Mouse (Mus musculus) megakaryocyte, embryonic 14.5 days (primary cell): ENCODE measurements at regions not wholly inside any gene's neighbourhood (a gene's known extent, or its start where the extent isn't known, plus 50 kb on each side); places are given as distances from the start of the nearest gene placed in this dataset.

Experiments
- FLI1 ChIP-seq: IDR thresholded peaks from 2 replicates; pipeline ENCODE4 v1.6.1; 2012; ENCODE audit warnings: low read length, inconsistent platforms, mixed read lengths
- GATA1 ChIP-seq: IDR thresholded peaks from 3 replicates; pipeline ENCODE4 v1.6.1; 2012; ENCODE audit warnings: mixed read lengths, low read length, inconsistent platforms, borderline replicate concordance

DNA sequence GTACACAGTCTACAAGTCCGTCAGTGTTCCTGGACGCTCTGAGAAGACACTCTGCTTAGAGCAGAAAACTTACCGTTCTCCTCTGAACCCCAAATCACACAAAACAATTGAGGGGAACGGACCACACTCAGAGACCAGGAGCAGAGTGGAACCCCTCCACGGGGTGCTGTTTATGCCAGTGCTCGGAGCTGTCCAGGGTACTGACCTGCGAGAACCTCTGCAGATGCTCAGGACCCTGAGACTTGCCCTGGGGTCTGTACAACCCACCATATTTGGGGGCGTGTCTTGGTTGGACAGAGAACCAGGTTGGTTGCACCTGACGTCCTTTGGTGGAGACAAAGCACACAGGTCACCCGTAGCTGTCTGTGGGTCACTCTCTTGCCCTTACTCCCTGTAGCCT, 177.3 kb upstream of the Mvb12b start:
- TF ChIP-seq GATA1 (no peak), FLI1 (no peak)
